Mouse (Mus musculus) liver, embryonic 14 days (tissue): ENCODE results near the gene Slamf9. TPM values are rescaled to one million over a fixed set of nuclear protein-coding genes. Genes with fewer than 3 reads are reported as not detected.

ENCODE experiments used
- polyA plus RNA-seq: library from polyadenylated mRNA; depleted of rRNA; stranded (reverse); fragments of >200 nt; gene quantifications from 2 replicates; pipeline ENCODE4 v1.2.3, GENCODE M21; 2012; rRNA removed

Gene Slamf9
- 0.90 and 1.3 TPM in 2 replicates for polyA plus RNA-seq

DNA sequence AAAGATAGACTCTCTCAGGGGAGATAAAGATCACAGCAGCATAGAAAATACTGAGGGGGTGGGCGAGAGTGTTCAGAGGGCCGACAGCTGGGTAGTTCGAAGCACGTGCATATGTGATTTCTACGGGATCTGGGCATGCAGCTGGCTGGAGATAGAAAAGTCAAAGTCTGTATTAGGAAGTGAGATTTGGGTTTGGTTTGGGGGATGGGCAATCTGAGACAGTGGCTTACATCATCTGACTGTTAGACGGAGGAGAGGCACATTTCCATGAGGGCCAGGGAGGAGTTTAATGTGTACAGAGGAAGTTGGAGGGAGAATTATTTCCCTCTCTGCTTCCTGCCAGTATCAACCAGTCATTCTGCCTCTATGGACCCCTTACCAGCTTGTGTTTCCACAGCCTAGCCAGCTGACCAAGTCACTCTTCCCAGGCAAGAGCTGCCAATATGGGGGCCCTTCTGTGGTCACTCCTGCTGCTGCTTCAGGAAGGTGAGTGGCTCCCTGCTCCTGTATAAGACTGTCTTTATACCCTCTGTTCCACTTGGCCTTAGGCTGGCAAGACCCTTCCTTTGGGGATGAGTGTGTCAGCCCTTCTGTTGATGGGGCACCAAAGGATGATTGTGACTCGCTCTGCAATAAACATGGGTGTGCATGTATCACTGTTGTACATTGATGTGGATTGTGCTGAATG lies at the start of gene Slamf9:
Gene Slamf9 (plus strand): TSS at position 305 of the 688 bp plus-strand sequence.

GRCm38 (mm10) chr1:172481540-172482280 lies 6.6 kb downstream of the Slamf9 start, which contains the start of gene Igsf9:
Gene Igsf9 (plus strand): TSS chr1:172481788.

DNA sequence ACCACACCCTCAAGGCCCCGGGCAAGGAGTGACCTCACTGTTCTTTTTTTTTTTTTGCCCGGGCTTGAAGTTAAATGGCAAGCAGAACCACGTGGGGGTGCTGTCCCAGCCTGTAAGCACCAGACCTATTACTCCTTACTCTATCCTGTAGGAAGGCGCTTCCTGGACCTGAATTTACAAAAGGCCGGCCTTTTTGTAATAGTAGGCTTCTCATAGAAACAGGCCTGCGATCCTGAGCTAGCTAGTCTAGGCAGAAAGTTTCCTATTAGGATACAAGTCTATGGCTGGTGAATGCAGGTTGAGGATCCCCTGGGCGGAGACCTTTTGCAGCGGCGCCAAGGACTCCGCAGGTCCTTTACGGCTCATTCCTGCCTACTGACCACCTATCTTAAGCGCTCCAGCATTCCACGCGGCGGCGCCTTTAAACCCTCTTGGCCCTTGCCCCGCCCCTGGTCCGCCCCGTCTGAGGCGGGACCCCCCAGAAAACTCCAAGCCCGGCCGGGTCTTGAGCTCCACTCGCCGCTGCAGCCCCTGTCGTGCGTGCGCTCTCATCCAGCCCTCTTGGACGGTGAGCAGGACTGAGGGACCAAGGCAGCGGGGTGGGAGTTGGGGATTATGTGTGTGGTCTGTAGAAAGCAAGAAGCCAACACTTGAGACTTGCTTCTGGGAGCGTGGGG lies 24.7 kb downstream of the Slamf9 start, which contains the start of gene Tagln2:
Gene Tagln2 (plus strand): TSS at position 283 of the 677 bp plus-strand sequence.

DNA sequence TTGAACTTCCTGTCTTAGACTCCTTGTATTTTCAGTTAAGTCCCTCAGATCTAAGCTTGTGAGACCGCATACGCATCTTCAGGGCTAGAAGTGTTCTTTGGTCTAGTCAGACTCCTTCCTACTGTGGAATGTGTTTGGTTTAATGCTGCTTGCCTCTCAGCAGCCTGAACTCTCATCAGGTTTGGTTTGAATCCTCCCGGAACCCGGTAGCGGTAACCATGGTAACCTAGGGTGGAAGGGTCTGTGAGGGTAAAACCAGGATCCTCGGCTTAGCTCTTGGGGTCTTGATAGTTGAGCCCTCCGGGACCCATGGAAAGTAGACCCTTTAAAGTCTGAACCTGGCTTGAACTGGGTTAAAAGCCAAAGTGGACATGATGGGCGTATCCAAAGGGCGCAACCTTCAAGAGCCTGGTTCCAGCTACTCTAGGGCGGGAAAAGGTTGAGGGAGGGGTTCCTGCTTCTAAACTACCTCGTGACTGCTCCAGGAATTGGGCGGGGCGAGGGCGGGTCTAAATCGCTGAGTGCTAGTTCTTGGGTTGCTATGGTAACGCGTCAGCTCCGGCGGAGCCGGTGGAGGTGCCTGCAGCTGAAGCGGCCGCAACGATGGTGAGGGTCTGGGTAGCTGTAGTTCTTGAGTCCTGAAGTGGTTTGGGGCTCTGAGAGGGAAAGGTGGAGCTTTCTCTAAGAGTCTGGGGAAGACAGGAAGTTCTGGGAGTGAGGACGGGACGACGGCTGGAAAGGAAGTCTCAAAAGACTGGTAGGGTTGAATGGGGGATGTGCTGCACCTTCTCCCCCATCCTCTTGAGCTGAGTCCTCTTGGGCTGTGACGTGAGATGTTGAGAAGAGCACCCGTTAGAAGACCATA lies 45.6 kb downstream of the Slamf9 start, which contains the start of gene Cfap45:
Gene Cfap45 (plus strand): TSS at position 226 of the 865 bp plus-strand sequence.

Other genes with a start within 250 kb of the Slamf9 start
- 0.01 TPM in 2 replicates for gene Atp1a4, start 216.9 kb upstream of the Slamf9 start, polyA plus RNA-seq
- gene Igsf8, start 213.7 kb upstream of the Slamf9 start, polyA plus RNA-seq = 13.8 and 14.8 TPM in 2 replicates
- 0.08 and 0.28 TPM in 2 replicates for gene Atp1a2, start 177.3 kb upstream of the Slamf9 start, polyA plus RNA-seq
- gene Kcnj9, start 146.0 kb upstream of the Slamf9 start, polyA plus RNA-seq = 0.03 and 0.05 TPM in 2 replicates
- 0.15 TPM in 2 replicates for gene Kcnj10, start 134.1 kb upstream of the Slamf9 start, polyA plus RNA-seq
- gene Pigm, start 98.8 kb upstream of the Slamf9 start, polyA plus RNA-seq = 4.2 and 5.5 TPM in 2 replicates
- gene Igsf9, start 6.4 kb downstream of the Slamf9 start, polyA plus RNA-seq = 1.5 and 1.6 TPM in 2 replicates
- 73.2 and 82.2 TPM in 2 replicates for gene Tagln2, start 24.7 kb downstream of the Slamf9 start, polyA plus RNA-seq
- gene Cfap45, start 45.4 kb downstream of the Slamf9 start, polyA plus RNA-seq = 0.23 and 0.29 TPM in 2 replicates
- 0.02 TPM in 1 of 2 replicates, not detected in the other for gene Vsig8, start 80.6 kb downstream of the Slamf9 start, polyA plus RNA-seq
- 0.05 and 0.06 TPM in 2 replicates for gene Slamf8, start 115.2 kb downstream of the Slamf9 start, polyA plus RNA-seq
- gene Fcrl6, start 127.2 kb downstream of the Slamf9 start, polyA plus RNA-seq = not detected in 2 replicates
- 3.6 and 3.7 TPM in 2 replicates for gene Dusp23, start 157.6 kb downstream of the Slamf9 start, polyA plus RNA-seq
- 11.7 and 13.0 TPM in 2 replicates for gene Crp, start 222.7 kb downstream of the Slamf9 start, polyA plus RNA-seq